Mouse (Mus musculus) heart, postnatal 0 days (tissue): ENCODE measurements around the gene Os9. TPM values are rescaled to one million over a fixed set of nuclear protein-coding genes. Genes with fewer than 3 reads are reported as not detected.

Experiments used
- ATAC-seq: fragments of 200-750 bp; cut with Nextera tagmentation; 2 replicates; pipeline ENCODE4 v1.8.0; 2017; ENCODE audit warnings: low read depth, moderate number of reproducible peaks, moderate library complexity; ENCODE audit not compliant: insufficient read depth
- DNase-seq: peaks from one replicate; pipeline ENCODE4 v3.0.0-alpha.2; 2016; ENCODE audit warnings: low spot score
- H3K27ac ChIP-seq: fragments of 300-500 bp; sonication (generic); 2 replicates; pipeline ENCODE4 v1.5.1; 2014; ENCODE audit warnings: low read depth, mild to moderate bottlenecking
- H3K27me3 ChIP-seq: fragments of 300-500 bp; sonication (generic); 2 replicates; pipeline ENCODE4 v1.6.1; 2014; ENCODE audit warnings: low read length, mixed read lengths; ENCODE audit not compliant: control insufficient read depth, insufficient read depth
- H3K36me3 ChIP-seq: fragments of 300-500 bp; sonication (generic); replicated peaks from 2 replicates; pipeline ENCODE4 v1.6.1; 2014; ENCODE audit warnings: low read length, mixed read lengths; ENCODE audit not compliant: control insufficient read depth, insufficient read depth
- H3K4me1 ChIP-seq: fragments of 300-500 bp; sonication (generic); 2 replicates; pipeline ENCODE4 v1.6.1; 2014; ENCODE audit warnings: antibody characterized with exemption; ENCODE audit not compliant: control insufficient read depth, insufficient read depth
- H3K4me2 ChIP-seq: fragments of 300-500 bp; sonication (generic); 2 replicates; pipeline ENCODE4 v1.6.1; 2014; ENCODE audit warnings: low read depth, mild to moderate bottlenecking, low read length, moderate library complexity
- H3K4me3 ChIP-seq: fragments of 300-500 bp; sonication (generic); 2 replicates; pipeline ENCODE4 v1.5.1; 2014; ENCODE audit warnings: low read depth, low read length
- H3K9ac ChIP-seq: fragments of 300-500 bp; sonication (generic); replicated peaks from 2 replicates; pipeline ENCODE4 v1.6.1; 2014; ENCODE audit warnings: low read depth, low read length, mixed read lengths
- H3K9me3 ChIP-seq: fragments of 300-500 bp; sonication (generic); replicated peaks from 2 replicates; pipeline ENCODE4 v1.6.1; 2016; ENCODE audit warnings: low read length; ENCODE audit not compliant: control insufficient read depth
- CTCF ChIP-seq: IDR thresholded peaks from 2 replicates; pipeline ENCODE4 v1.5.1; 2016; ENCODE audit warnings: antibody characterized with exemption, control low read depth, low read depth
- EP300 ChIP-seq: IDR thresholded peaks from 2 replicates; pipeline ENCODE4 v1.6.1; 2016; ENCODE audit warnings: antibody characterized with exemption, low read depth
- WGBS: fragments of 180-500 bp; shearing (Covaris S2); extraction: QIAGEN DNeasy Blood & Tissue Kit; methylation state at CpG from one replicate; pipeline ENCODE4 v1.1.7; 2014; 5-methylcytosine and 5-hydroxymethylcytosine counted together
- polyA plus RNA-seq: library from polyadenylated mRNA; unstranded; fragments of >200 nt; fragmentation: Nextera tagmentation; extraction: Ambion mirVana; gene quantifications from 2 replicates; pipeline ENCODE4 v1.2.1, GENCODE M21; 2015
- total RNA-seq: library from RNA; depleted of rRNA; stranded (reverse); fragments of >200 nt; gene quantifications from 2 replicates; pipeline ENCODE4 v1.2.3, GENCODE M21; 2014; ENCODE audit warnings: low replicate concordance; rRNA removed

The Os9 gene
- total RNA-seq (39.8 and 45.2 TPM in 2 replicates), polyA plus RNA-seq (36.0 and 40.0 TPM in 2 replicates)

DNA sequence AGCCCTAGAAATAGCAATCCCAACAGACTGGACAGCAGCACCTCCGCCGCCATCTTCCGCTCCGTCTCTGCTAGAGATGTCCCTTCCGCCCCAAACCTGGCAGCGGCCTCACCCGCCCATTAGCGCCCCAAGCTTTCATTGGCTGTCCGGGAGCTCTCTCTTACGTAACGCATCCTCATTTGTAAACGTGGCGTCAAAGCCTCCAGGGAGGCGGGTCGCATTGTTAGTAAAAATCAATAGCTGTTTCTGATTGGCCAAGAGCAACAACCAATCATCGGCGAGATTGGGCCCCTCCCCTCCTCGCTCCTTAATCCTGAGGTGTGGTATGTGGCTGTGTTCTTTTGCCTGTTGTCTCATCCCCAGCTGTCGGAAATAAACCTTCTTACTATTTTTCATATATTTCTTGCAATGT lies at the start of gene Os9:
Gene Os9 (minus strand): TSS at position 66 of the 412 bp plus-strand sequence.
- no peaks in the 10 kb centered on the region for H3K9me3 ChIP-seq
- DNase-seq, result peak; percentile 99
- no peak within 1 kb of the TSS for H3K27ac ChIP-seq
- 0% methylated on average over 19 of the region's 19 CpGs for WGBS
- H3K4me3 ChIP-seq, result peak within 1 kb of the TSS; percentile 80
- H3K9ac ChIP-seq, result peak within 1 kb of the TSS; percentile 74
- no peak for TF ChIP-seq CTCF
- peak; percentile 99 for ATAC-seq
- peak within 1 kb of the TSS; percentile 92 for H3K4me2 ChIP-seq
- H3K4me1 ChIP-seq, result peaks cover 3% of the 10 kb centered on the region; the same call in 1 of the 2 replicates
- peaks cover 22% of the 10 kb centered on the region; the same call in 1 of the 2 replicates for H3K36me3 ChIP-seq
- no peaks in the 10 kb centered on the region for H3K27me3 ChIP-seq

DNA sequence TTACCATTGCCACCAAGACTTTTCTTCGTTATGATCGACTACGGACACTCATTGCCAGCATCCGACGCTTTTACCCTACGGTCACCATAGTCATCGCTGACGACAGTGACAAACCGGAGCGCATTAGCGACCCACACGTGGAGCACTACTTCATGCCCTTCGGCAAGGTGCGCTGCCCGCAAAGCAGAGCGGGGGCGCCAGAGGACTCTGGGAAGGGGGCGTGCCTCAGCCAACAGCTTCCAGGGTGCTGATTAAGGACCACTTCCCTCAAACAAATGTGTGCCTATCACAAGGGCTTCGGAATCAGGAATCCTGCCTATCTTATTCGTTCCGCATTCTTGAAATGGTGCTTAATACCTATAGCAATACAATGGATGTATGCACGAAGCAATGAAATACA lies 49.1 kb upstream of the Os9 start:
- 4% methylated on average over 22 of the region's 22 CpGs for WGBS
- peaks cover 85% of the 10 kb centered on the region for H3K27me3 ChIP-seq

DNA sequence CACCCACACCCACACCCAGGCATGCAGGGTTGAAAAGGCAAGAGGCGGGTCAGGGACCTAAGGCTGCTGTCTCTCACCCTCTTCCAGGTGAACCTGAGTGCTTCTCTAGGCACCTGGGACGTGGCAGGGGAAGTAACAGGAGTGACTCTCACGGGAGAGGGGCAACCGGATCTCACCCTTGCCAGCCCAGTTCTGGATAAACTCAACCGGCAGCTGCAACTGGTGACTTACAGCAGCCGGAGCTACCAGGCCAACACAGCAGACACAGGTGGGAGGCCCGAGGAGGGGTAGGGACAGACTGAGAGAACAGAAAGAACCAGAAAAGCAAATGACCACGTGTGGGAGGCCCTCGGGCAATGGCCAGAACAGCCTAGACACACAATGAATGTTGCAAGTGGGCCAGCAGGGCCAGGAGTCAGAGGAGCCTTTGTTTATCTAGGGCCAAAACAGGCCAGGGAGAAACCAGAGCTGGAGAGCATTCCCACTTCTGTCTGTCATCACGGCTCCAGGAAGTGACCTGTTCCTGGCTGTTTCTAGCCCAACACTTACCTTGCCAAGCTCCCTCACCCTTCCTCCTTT lies 46.8 kb upstream of the Os9 start:
- ATAC-seq, result no peak
- TF ChIP-seq CTCF (no peak), EP300 (no peak)
- Histone ChIP-seq H3K4me3 (no peak overlapping the region), H3K36me3 (no peaks in the 10 kb centered on the region), H3K9me3 (no peaks in the 10 kb centered on the region), H3K9ac (no peak overlapping the region), H3K4me2 (no peak overlapping the region), H3K27ac (no peak overlapping the region), H3K4me1 (peaks cover 6% of the 10 kb centered on the region), H3K27me3 (peaks cover 89% of the 10 kb centered on the region)
- 27% methylated on average over 10 of the region's 10 CpGs for WGBS
- DNase-seq, result no peak

More for the DNA sequence above, 49.1 kb upstream of the Os9 start:
- TF ChIP-seq CTCF (peak; percentile 31; the same call in 1 of the 2 replicates), EP300 (no peak)
- Histone ChIP-seq H3K4me1 (peaks cover 6% of the 10 kb centered on the region), H3K27ac (no peak overlapping the region), H3K9ac (no peak overlapping the region), H3K9me3 (no peaks in the 10 kb centered on the region), H3K4me3 (peak overlapping the region; percentile 25), H3K36me3 (no peaks in the 10 kb centered on the region), H3K4me2 (peak overlapping the region; percentile 48)
- ATAC-seq (no peak), DNase-seq (no peak)

DNA sequence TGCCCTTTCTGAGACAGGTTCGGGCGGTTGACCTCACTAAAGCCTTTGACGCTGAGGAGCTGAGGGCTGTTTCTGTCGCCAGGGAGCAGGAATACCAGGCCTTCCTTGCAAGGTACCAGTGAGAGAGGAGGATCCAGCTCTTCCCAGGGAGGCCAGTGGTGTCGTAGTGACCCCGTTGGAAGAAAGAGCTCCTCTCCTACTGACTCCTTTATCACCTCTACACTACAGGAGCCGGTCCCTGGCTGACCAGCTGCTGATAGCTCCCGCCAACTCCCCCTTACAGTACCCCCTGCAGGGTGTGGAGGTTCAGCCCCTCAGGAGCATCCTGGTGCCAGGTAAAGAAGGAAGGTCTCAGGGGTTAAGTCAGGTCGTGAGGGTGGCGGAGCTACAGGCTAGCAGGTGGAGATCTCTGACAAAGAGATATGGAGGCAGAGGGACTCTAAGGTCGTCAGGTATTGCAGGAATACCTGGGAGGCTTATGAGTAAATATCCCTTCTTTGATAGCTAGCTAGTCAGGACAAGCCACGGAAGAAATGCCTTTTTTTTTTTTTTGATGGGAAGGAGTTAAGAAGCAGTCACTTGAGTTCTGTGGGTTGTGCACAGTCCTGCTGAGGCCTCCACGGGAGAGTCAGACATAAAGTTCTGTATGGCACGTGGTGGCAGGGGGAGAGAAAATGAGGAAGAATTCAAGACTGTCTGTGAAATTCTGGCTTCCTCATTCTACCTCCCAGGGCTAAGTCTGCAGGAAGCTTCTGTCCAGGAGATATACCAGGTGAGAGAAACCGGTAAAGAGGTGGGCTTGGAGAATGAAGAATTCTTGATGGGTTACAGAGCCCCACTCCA lies 46.1 kb upstream of the Os9 start:
- peaks cover 86% of the 10 kb centered on the region for H3K27me3 ChIP-seq
- no peak overlapping the region for H3K27ac ChIP-seq
- TF ChIP-seq EP300 (no peak), CTCF (no peak)
- no peak for ATAC-seq
- no peak overlapping the region for H3K9ac ChIP-seq
- H3K9me3 ChIP-seq, result no peaks in the 10 kb centered on the region
- peak overlapping the region; percentile 92; the same call in 1 of the 2 replicates for H3K4me2 ChIP-seq
- no peak for DNase-seq
- peaks cover 6% of the 10 kb centered on the region for H3K4me1 ChIP-seq
- WGBS, result 31% methylated on average over 15 of the region's 15 CpGs
- H3K4me3 ChIP-seq, result peak overlapping the region; percentile 50; the same call in 1 of the 2 replicates
- H3K36me3 ChIP-seq, result no peaks in the 10 kb centered on the region

DNA sequence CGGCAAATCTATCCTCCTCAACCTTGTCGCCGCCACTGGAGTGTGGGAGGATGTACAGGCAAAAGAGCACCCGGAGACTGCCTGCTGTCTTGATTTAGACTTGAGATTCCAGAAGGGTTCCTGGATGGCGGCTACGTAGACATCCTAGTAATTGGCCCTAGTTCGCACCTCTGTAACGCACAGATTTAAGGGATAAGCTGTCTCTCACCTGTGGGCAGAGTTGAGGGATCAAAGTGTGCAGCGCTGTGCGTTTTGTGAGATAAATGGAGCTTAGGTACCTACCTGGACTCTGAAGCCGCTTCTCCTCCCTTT lies 45.4 kb upstream of the Os9 start:
- Histone ChIP-seq H3K36me3 (no peaks in the 10 kb centered on the region), H3K27me3 (peaks cover 80% of the 10 kb centered on the region), H3K27ac (no peak overlapping the region), H3K4me3 (peak overlapping the region; percentile 50), H3K4me1 (peaks cover 6% of the 10 kb centered on the region), H3K9ac (no peak overlapping the region), H3K9me3 (no peaks in the 10 kb centered on the region), H3K4me2 (peak overlapping the region; percentile 92)
- no peak for ATAC-seq
- no peak for TF ChIP-seq EP300
- no peak for TF ChIP-seq CTCF
- DNase-seq, result no peak
- 6% methylated on average over 11 of the region's 11 CpGs for WGBS
